Mouse (Mus musculus) CD8-positive naive resting alpha-beta T cell, adult 57 days (primary cell): ENCODE measurements around the gene Adam11. TPM values are rescaled to one million over a fixed set of nuclear protein-coding genes. Genes with fewer than 3 reads are reported as not detected.

ENCODE experiments used
- total RNA-seq: library from RNA; stranded (reverse); gene quantifications from one replicate; pipeline ENCODE4 v1.2.4, GENCODE M21; 2023

Gene Adam11
- 2.5 TPM for total RNA-seq

DNA sequence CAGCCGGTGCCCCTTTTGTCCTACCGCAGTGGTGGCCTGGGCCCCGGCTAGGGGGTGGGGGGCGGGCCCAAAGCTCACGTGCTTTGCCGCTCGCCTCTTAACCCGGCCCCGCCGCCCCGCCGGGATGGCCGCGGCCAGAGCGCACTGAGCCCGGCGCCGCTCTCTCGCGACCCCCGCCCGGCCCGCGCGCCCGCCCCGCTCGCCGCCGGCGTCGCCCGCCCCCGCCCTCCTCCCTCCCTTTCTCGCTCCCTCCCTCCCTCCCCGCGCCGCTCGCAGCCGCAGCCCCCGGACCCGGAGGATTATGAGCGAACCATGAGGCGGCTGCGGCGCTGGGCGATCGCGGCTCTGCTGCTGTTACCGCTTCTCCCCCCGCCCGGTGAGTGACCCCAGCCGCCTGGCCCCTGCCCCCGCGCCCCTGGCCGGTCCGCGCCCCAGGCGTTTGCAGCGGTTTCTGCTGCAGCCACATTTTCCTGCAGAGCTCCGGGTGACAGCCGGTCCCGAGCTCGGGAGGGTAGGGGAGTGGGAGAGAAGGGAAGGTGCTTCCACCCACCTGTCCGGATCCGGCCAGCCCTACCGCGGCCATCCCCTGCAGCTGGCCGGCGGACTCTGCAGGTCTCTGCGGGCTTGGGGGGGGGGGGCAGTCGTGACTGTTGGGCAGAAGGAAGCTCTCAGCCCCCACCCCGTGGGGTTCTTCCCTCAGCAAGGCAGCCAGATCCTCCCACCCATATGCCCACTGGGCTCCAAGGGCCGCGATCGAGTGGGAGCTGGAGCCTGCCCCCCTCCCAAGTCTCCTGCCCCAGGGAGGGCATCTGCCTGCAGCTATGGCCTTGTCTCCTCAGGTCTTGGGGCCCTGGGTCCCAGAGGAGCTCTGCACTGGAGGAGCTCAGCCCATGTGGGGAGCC lies at the start of gene Adam11:
Adam11 (plus strand) TSS at position 131 of the 902 bp plus-strand sequence.

DNA sequence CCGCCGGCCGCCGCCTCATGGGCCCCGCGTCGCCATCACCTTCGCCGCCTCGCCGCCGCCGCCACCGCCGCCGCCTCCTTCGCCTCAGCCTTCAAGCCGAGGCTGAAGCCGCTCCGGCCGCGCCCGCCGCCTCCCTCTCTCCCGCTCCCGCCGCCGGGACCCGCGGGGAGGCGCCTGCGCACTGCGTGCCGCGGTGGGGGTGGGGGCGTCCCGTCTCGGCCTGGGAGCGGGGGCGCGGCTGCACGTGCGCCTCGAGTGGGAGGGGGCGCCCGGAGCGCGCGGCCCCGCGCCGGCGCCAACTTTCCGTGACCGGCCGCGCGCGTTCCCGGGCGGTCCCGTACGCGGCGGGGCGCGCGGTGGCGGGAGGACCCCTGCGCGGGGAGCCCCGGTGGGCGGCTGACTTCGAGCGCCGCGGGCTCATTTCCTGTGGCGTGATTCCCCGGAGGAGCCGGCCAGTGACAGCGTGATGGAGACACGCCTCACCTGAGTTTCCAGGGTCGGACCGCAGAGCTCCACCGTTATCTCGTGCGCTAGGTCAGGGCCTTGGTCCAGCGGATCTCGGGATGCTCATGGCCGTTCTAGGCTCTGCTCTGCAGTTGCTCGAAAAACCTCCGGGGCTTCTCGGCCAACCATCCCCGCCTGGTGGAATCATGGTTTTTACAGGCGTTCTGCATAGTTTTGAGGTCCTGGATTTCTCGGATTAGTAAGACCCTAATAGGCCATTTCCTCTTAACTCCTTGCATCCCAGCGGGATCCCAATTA lies 58.0 kb downstream of the Adam11 start, which contains the start of gene Gjc1:
Gjc1 (minus strand) TSS at position 680 of the 762 bp plus-strand sequence.

Other genes with a start within 250 kb of the Adam11 start
- 53.6 TPM for gene Gpatch8, start 205.0 kb upstream of the Adam11 start, total RNA-seq
- gene Gm11627, start 182.0 kb upstream of the Adam11 start, total RNA-seq, result not detected
- not detected for gene Fzd2, start 157.0 kb upstream of the Adam11 start, total RNA-seq
- gene Meioc, start 97.7 kb upstream of the Adam11 start, total RNA-seq, result not detected
- 37.7 TPM for gene Ccdc43, start 63.7 kb upstream of the Adam11 start, total RNA-seq
- gene Gjc1, start 58.3 kb downstream of the Adam11 start, total RNA-seq, result not detected
- not detected for gene Higd1b, start 74.4 kb downstream of the Adam11 start, total RNA-seq
- 149 TPM for gene Eftud2, start 119.5 kb downstream of the Adam11 start, total RNA-seq
- not detected for gene Ccdc103, start 119.8 kb downstream of the Adam11 start, total RNA-seq
- not detected for gene Fam187a, start 123.7 kb downstream of the Adam11 start, total RNA-seq
- not detected for gene Gfap, start 139.5 kb downstream of the Adam11 start, total RNA-seq
- gene Kif18b, start 163.7 kb downstream of the Adam11 start, total RNA-seq, result 0.24 TPM
- gene C1ql1, start 185.2 kb downstream of the Adam11 start, total RNA-seq, result not detected